Mouse (Mus musculus) embryonic fibroblast, embryonic 13.5 days (primary cell): ENCODE data around the gene Dynlt1c.
"Not testable (repeated sequence)": the region's sequence is repeated elsewhere in the genome, so short reads cannot be mapped to it uniquely, and the experiment has no call there.

Experiments
- CTCF ChIP-seq: IDR thresholded peaks from 2 replicates; pipeline ENCODE4 v1.5.1; 2011; ENCODE audit warnings: mild to moderate bottlenecking, control low read depth, low read length, moderate library complexity, borderline replicate concordance; ENCODE audit not compliant: insufficient read depth
- POLR2A ChIP-seq: IDR thresholded peaks from 2 replicates; pipeline ENCODE4 v1.6.1; 2011; ENCODE audit warnings: low read depth, mild to moderate bottlenecking, control low read depth, low read length, moderate library complexity

- TF ChIP-seq POLR2A, CTCF: not testable (repeated sequence)
These were observed 57.3 kb downstream of the Dynlt1c start, which contains the start of gene Sytl3 for GRCm38 (mm10) chr17:6658801-6659200.
